ENCODE assay signal across 8 mouse cellular contexts in the genomic region with DNA sequence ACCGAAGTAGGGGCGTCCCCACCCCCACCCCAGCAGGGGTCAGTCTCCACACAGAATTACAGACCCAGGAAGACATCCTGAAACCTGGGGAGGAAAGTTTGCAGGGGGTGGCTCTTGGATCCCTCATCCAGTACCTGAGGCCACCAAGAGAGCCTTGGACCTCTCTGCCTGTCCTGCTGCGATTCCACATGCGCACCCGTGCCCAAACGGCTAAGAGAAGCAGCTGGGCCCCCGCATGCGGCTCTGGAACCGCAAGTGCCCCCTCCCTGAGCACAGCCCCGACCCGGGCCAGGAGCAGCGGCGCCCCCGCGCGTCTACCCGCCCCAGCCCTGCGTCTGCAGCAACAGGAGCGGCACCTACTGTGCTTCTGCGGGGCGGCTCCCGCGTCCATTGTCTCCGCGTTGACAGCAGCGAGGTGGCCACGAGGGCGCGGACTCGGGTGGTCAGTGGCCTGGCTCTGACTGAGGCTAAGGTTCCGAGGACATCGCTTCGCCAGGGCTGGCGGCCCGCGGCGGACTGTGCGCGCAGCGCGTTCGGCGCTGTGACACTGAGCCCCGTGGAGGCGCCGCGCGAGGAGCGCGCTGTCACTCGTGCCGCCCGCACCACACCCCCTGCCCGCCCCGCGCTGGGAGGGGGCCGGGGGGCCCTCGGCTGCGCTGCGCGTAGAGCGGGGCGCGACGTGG. TPM values are rescaled to one million over a fixed set of nuclear protein-coding genes. Genes with fewer than 3 reads are reported as not detected.
A peak's percentile ranks its signal among the peaks of the same experiment; 100 is the strongest.
DNase-seq lines count a peak whose midpoint lies in the region; ATAC-seq and TF ChIP-seq lines count a peak whose summit lies in the region.

No protein-coding gene starts in this region.

- no peak overlapping the region for H3K9ac ChIP-seq in lung, embryonic 16.5 days (ENCODE audit: low read length)
- H3K9ac ChIP-seq in intestine, postnatal 0 days (ENCODE audit: low read depth, low read length), result no peak overlapping the region

- peak; percentile 66 to 73 for DNase-seq in cerebellum, adult 18-20 months
- DNase-seq in cerebellum, adult 8-10 months, result no peak
- DNase-seq in lung, postnatal 25 days (ENCODE audit: low spot score), result no peak
- DNase-seq in right cerebral cortex, postnatal 4 days, result peak; percentile 68
- no peak for DNase-seq in spleen, postnatal 36 days (ENCODE audit: low spot score in 2 of 2)
- DNase-seq in frontal cortex, postnatal 25 days (ENCODE audit: low spot score in 2 of 2), result no peak

- peak overlapping the region; percentile 54 for H3K4me2 ChIP-seq in lung, embryonic 16.5 days (ENCODE audit: low read depth, low read length)
- H3K4me2 ChIP-seq in intestine, postnatal 0 days (replicated peaks; ENCODE audit: low read depth), result peak overlapping the region; percentile 25

- no peaks in the 10 kb centered on the region for H3K36me3 ChIP-seq in lung, embryonic 16.5 days (ENCODE audit: control insufficient read depth, insufficient read depth, low read length)
- peaks cover 2% of the 10 kb centered on the region; the same call in 1 of the 2 replicates for H3K36me3 ChIP-seq in intestine, postnatal 0 days (ENCODE audit: control insufficient read depth, insufficient read depth)

- no peak for TF ChIP-seq CTCF in intestine, postnatal 0 days (IDR thresholded peaks at IDR 0.05; ENCODE audit: low read depth)

- H3K4me1 ChIP-seq in lung, embryonic 16.5 days (replicated peaks; ENCODE audit: control insufficient read depth, insufficient read depth, low read length), result no peaks in the 10 kb centered on the region
- H3K4me1 ChIP-seq in intestine, postnatal 0 days (replicated peaks; ENCODE audit: control insufficient read depth, insufficient read depth, low read length), result no peaks in the 10 kb centered on the region

- 3% methylated on average over 59 of the region's 65 CpGs for whole genome bisulfite sequencing in lung, embryonic 16.5 days
- WGBS in intestine, postnatal 0 days, result 30% methylated on average over 60 of the region's 65 CpGs

- ATAC-seq in lung, embryonic 16.5 days (ENCODE audit: low read depth), result no peak
- ATAC-seq in intestine, postnatal 0 days, result no peak

- H3K9me3 ChIP-seq in lung, embryonic 16.5 days (ENCODE audit: control insufficient read depth, low read length), result no peaks in the 10 kb centered on the region
- H3K9me3 ChIP-seq in intestine, postnatal 0 days (ENCODE audit: control insufficient read depth), result no peaks in the 10 kb centered on the region

- peaks cover 36% of the 10 kb centered on the region for H3K27me3 ChIP-seq in lung, embryonic 16.5 days (ENCODE audit: control insufficient read depth, insufficient read depth, low read depth, low read length)
- H3K27me3 ChIP-seq in intestine, postnatal 0 days (replicated peaks; ENCODE audit: control insufficient read depth, insufficient read depth, low read length), result peaks cover 8% of the 10 kb centered on the region; the same call in 1 of the 2 replicates

- no peak overlapping the region for H3K27ac ChIP-seq in lung, embryonic 16.5 days (ENCODE audit: low read length)
- H3K27ac ChIP-seq in intestine, postnatal 0 days (ENCODE audit: low read depth, low read length), result no peak overlapping the region

- H3K4me3 ChIP-seq in lung, embryonic 16.5 days (ENCODE audit: low read length), result peak overlapping the region; percentile 28
- 0 out of 2 replicates have a peak overlapping the region, but pooled peaks have one; percentile 9 for H3K4me3 ChIP-seq in intestine, postnatal 0 days (ENCODE audit: low read depth, low read length)

RNA-seq across cellular contexts. Expression of a gene that starts 13.8 kb away (rescaled TPM):
- 11.4 and 14.9 TPM in 2 replicates for polyA plus RNA-seq in lung, embryonic 16.5 days (2015; fragmentation: Nextera tagmentation; extraction: Ambion mirVana)
- 5.3 and 5.7 TPM in 2 replicates for polyA plus RNA-seq in intestine, postnatal 0 days (2015; fragmentation: Nextera tagmentation; extraction: Ambion mirVana)

RNA-seq across cellular contexts. Expression of a gene that starts 24.1 kb away (rescaled TPM):
- 26.8 and 27.4 TPM in 2 replicates for polyA plus RNA-seq in lung, embryonic 16.5 days (2015; fragmentation: Nextera tagmentation; extraction: Ambion mirVana)
- 11.7 and 12.9 TPM in 2 replicates for polyA plus RNA-seq in intestine, postnatal 0 days (2015; fragmentation: Nextera tagmentation; extraction: Ambion mirVana)

RNA-seq across cellular contexts. Expression of a gene that starts 43.4 kb away (rescaled TPM):
- polyA plus RNA-seq in lung, embryonic 16.5 days (2015; fragmentation: Nextera tagmentation; extraction: Ambion mirVana), result 150 and 157 TPM in 2 replicates
- 277 and 297 TPM in 2 replicates for polyA plus RNA-seq in intestine, postnatal 0 days (2015; fragmentation: Nextera tagmentation; extraction: Ambion mirVana)

RNA-seq across cellular contexts. Expression of a gene that starts 43.6 kb away (rescaled TPM):
- 6.3 and 6.9 TPM in 2 replicates for polyA plus RNA-seq in lung, embryonic 16.5 days (2015; fragmentation: Nextera tagmentation; extraction: Ambion mirVana)
- polyA plus RNA-seq in intestine, postnatal 0 days (2015; fragmentation: Nextera tagmentation; extraction: Ambion mirVana), result 1.8 and 2.2 TPM in 2 replicates

Comparison
In these comparisons a context has a peak if more than half of its experiments do, and no peak if none do; other contexts are left out.
1. DNase-seq: peak in cerebellum, adult 18-20 months (2 of 2) and right cerebral cortex, postnatal 4 days (single experiment); none in cerebellum, adult 8-10 months (single experiment), lung, postnatal 25 days (single experiment), spleen, postnatal 36 days (0 of 2) and frontal cortex, postnatal 25 days (0 of 2).